Mouse (Mus musculus): ENCODE measurements around the gene Pigk. TPM values are rescaled to one million over a fixed set of nuclear protein-coding genes. Genes with fewer than 3 reads are reported as not detected.

The Pigk gene
- polyA plus RNA-seq (2012; rRNA removed) = 5.8 and 6.6 TPM in 2 replicates

DNA sequence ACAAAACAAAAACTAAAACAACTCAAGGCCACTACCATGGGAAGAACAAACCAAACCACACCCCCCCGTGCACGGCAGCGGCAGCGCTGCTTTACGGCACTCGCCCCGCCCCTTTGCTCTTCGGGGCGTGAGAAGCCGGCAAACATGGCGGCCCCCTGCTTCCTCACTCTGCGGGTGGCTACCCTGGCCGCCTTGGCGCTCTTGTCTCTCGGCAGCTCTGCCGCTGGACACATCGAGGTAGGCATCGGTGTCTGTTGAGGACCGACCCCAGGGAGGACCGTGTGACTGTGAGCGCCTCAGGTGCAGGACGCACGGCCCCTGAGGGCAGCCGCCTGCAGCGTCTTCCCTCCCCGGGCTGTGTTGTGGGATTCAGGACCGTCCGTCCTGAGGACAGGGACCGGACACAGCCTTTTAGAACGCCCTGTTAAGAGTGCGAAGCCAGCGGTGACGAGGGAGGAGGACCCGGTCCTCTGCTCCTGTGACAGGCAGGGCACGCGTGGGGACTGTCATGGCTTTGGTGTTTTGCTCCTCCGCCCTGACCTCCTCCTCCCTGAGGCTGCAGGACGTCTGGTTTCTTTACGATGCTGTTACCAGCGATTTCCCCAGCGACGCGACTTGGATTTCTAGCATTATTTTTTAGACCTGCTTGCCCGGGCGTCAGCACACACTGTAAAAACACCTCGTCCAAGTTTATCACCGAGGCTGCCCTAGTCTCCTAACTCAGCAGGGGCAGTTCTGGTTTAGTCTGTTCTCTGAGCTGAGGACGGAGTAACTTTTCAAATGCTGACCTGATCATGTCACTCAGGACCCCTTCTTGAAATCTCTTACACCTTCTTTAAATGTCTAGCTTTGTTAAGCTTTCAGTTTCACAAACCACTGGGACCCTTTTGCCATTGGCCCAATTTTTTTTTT, at the start of gene Pigk:
Gene Pigk, plus strand, starts transcription at position 110 of the 912 bp plus-strand sequence.
- no peaks in the 10 kb centered on the region for H3K36me3 ChIP-seq (ENCODE audit: control insufficient read depth, insufficient read depth, low read length)
- no peak within 1 kb of the TSS for H3K27ac ChIP-seq (ENCODE audit: insufficient read depth, low read length)
- H3K4me3 ChIP-seq (ENCODE audit: extremely low read depth, insufficient read depth, insufficient read length) = peak within 1 kb of the TSS; percentile 91
- peak; percentile 80 to 90 for DNase-seq (ENCODE audit: low read depth in 1 of 2, low spot score in 2 of 2)
- no peaks in the 10 kb centered on the region; the same call in 1 of the 2 replicates for H3K4me1 ChIP-seq (ENCODE audit: control insufficient read depth, insufficient read depth, insufficient read length)
- peaks cover 2% of the 10 kb centered on the region; the same call in 1 of the 2 replicates for H3K27me3 ChIP-seq (ENCODE audit: control insufficient read depth, insufficient read depth, low read length)
- TF ChIP-seq CTCF (IDR thresholded peaks at IDR 0.05; ENCODE audit: extremely low read depth, insufficient read depth, insufficient read length, insufficient replicate concordance) = no peak
- peak; percentile 29; the same call in 1 of the 2 replicates for TF ChIP-seq POLR2A (IDR thresholded peaks at IDR 0.05; ENCODE audit: low read depth, low read length)
- WGBS = under 1% methylated on average over 48 of the region's 48 CpGs

GRCm38 (mm10) chr3:152666991-152667355, 46.9 kb upstream of the Pigk start:
- WGBS = 8% methylated on average over 16 of the region's 16 CpGs
- H3K4me3 ChIP-seq (ENCODE audit: extremely low read depth, insufficient read depth, insufficient read length) = no peak overlapping the region
- H3K4me1 ChIP-seq (ENCODE audit: control insufficient read depth, insufficient read depth, insufficient read length) = no peaks in the 10 kb centered on the region
- peaks cover 5% of the 10 kb centered on the region; the same call in 1 of the 2 replicates for H3K27me3 ChIP-seq (ENCODE audit: control insufficient read depth, insufficient read depth, low read length)
- TF ChIP-seq POLR2A (IDR thresholded peaks at IDR 0.05; ENCODE audit: low read depth, low read length) (no peak), CTCF (IDR thresholded peaks at IDR 0.05; ENCODE audit: extremely low read depth, insufficient read depth, insufficient read length, insufficient replicate concordance) (no peak)
- H3K27ac ChIP-seq (ENCODE audit: insufficient read depth, low read length) = no peak overlapping the region
- no peak for DNase-seq (ENCODE audit: low read depth in 1 of 2, low spot score in 2 of 2)
- no peaks in the 10 kb centered on the region for H3K36me3 ChIP-seq (ENCODE audit: control insufficient read depth, insufficient read depth, low read length)

DNA sequence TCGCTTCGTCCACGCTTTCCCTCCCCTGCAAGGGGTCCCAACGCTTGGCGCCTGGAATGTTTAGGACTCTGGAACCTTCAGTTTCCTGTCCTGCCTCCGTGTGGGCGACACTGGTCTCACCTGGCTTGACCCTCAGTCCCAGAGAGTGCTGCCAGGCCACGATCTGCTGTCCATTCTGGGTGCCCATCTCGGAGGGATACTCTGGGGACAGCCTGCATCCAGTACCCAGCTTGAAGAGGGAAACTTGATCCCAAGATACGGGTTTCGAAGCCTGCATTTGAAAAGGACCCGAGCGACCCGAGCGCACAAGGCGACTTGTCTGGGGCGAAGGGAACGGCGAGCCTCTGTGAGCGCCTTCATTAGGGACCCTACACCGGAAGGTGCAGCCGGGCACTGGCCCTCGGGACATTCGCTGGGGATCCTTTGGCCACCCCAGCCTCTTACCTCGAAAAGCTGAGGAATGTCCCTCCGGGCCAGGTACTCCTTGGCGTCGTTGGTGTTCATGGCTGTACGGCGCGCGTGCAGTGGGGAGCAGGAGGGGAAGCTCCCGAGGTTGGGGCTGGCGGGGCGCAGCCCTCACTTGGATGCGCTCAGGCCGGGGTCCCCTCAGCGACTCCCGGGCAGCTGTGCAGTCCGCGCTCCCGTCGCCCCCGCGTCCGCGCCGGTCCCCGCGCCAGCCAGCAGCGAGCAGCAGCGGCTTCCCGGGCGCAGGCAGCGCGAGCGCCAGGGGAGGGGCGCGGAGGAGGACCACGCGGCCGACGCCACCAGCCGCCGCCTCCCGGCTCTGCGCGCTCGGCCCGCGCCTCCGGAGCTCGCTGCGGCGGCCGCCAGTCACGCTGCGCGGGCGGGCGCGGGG, 46.3 kb upstream of the Pigk start:
- peaks cover 5% of the 10 kb centered on the region; the same call in 1 of the 2 replicates for H3K27me3 ChIP-seq (ENCODE audit: control insufficient read depth, insufficient read depth, low read length)
- no peaks in the 10 kb centered on the region for H3K36me3 ChIP-seq (ENCODE audit: control insufficient read depth, insufficient read depth, low read length)
- H3K27ac ChIP-seq (ENCODE audit: insufficient read depth, low read length) = no peak overlapping the region
- TF ChIP-seq CTCF (IDR thresholded peaks at IDR 0.05; ENCODE audit: extremely low read depth, insufficient read depth, insufficient read length, insufficient replicate concordance) (no peak), POLR2A (IDR thresholded peaks at IDR 0.05; ENCODE audit: low read depth, low read length) (no peak)
- WGBS = 2% methylated on average over 75 of the region's 82 CpGs
- DNase-seq (ENCODE audit: low read depth in 1 of 2, low spot score in 2 of 2) = no peak
- H3K4me1 ChIP-seq (ENCODE audit: control insufficient read depth, insufficient read depth, insufficient read length) = no peaks in the 10 kb centered on the region
- H3K4me3 ChIP-seq (ENCODE audit: extremely low read depth, insufficient read depth, insufficient read length) = no peak overlapping the region

GRCm38 (mm10) chr3:152668239-152668638, 45.7 kb upstream of the Pigk start, which contains the start of gene Ak5:
TSS of gene Ak5 (minus strand) at chr3:152668360.
- Histone ChIP-seq H3K4me1 (ENCODE audit: control insufficient read depth, insufficient read depth, insufficient read length) (no peaks in the 10 kb centered on the region), H3K27ac (ENCODE audit: insufficient read depth, low read length) (no peak within 1 kb of the TSS), H3K36me3 (ENCODE audit: control insufficient read depth, insufficient read depth, low read length) (no peaks in the 10 kb centered on the region), H3K4me3 (ENCODE audit: extremely low read depth, insufficient read depth, insufficient read length) (no peak within 1 kb of the TSS), H3K27me3 (ENCODE audit: control insufficient read depth, insufficient read depth, low read length) (peaks cover 5% of the 10 kb centered on the region; the same call in 1 of the 2 replicates)
- DNase-seq (ENCODE audit: low read depth in 1 of 2, low spot score in 2 of 2) = no peak
- WGBS = 3% methylated on average over 1 of the region's 5 CpGs
- no peak for TF ChIP-seq POLR2A (IDR thresholded peaks at IDR 0.05; ENCODE audit: low read depth, low read length)
- no peak for TF ChIP-seq CTCF (IDR thresholded peaks at IDR 0.05; ENCODE audit: extremely low read depth, insufficient read depth, insufficient read length, insufficient replicate concordance)

DNA sequence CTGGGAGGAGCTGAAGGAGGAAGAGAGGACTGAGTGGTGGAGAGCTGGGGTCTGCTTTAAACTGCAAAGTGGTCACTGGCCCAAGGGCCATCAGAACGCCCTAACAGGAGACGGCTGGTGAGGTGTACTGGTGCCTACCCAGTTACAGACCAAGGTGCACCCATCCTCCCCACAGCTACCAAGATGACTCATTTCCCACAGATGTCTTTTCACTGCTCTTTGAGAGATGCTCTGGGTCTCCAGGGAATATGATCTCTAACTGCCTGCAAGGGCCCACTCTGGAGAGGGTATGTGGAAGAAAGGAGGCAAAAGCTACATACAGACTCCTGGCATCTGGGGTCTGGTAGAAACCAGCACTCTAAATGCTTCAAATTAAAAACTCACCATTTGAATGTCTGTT, 45.1 kb upstream of the Pigk start:
- Histone ChIP-seq H3K27ac (ENCODE audit: insufficient read depth, low read length) (no peak overlapping the region), H3K4me1 (ENCODE audit: control insufficient read depth, insufficient read depth, insufficient read length) (no peaks in the 10 kb centered on the region), H3K36me3 (ENCODE audit: control insufficient read depth, insufficient read depth, low read length) (no peaks in the 10 kb centered on the region), H3K4me3 (ENCODE audit: extremely low read depth, insufficient read depth, insufficient read length) (no peak overlapping the region), H3K27me3 (ENCODE audit: control insufficient read depth, insufficient read depth, low read length) (peaks cover 5% of the 10 kb centered on the region; the same call in 1 of the 2 replicates)
- TF ChIP-seq CTCF (IDR thresholded peaks at IDR 0.05; ENCODE audit: extremely low read depth, insufficient read depth, insufficient read length, insufficient replicate concordance) (no peak), POLR2A (IDR thresholded peaks at IDR 0.05; ENCODE audit: low read depth, low read length) (no peak)
- no peak for DNase-seq (ENCODE audit: low read depth in 1 of 2, low spot score in 2 of 2)
- WGBS = 78% methylated on average over 2 of the region's 2 CpGs

DNA sequence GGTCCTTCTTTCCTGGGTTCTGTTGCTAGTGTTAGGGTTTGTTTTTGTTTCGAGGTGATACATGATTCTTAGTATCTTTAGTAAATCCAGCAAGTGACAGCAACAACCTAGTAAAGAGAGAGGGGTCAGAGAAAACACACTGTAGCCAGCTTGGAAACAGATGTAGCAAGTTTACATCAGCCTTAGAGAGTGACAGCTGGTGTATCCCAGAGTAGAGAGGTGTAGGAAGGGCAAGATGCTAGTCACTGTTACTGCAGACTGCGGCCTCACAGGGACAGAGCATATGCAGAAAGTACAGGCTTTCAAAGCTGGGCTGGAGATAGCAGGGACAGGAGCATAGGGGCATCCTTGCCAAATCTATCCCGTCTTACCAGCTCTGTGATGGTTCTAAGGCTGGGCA, 44.1 kb upstream of the Pigk start:
- Histone ChIP-seq H3K27me3 (ENCODE audit: control insufficient read depth, insufficient read depth, low read length) (peaks cover 5% of the 10 kb centered on the region; the same call in 1 of the 2 replicates), H3K4me1 (ENCODE audit: control insufficient read depth, insufficient read depth, insufficient read length) (no peaks in the 10 kb centered on the region), H3K36me3 (ENCODE audit: control insufficient read depth, insufficient read depth, low read length) (no peaks in the 10 kb centered on the region), H3K4me3 (ENCODE audit: extremely low read depth, insufficient read depth, insufficient read length) (no peak overlapping the region), H3K27ac (ENCODE audit: insufficient read depth, low read length) (no peak overlapping the region)
- DNase-seq (ENCODE audit: low read depth in 1 of 2, low spot score in 2 of 2) = no peak
- TF ChIP-seq CTCF (IDR thresholded peaks at IDR 0.05; ENCODE audit: extremely low read depth, insufficient read depth, insufficient read length, insufficient replicate concordance) = no peak
- no peak for TF ChIP-seq POLR2A (IDR thresholded peaks at IDR 0.05; ENCODE audit: low read depth, low read length)
- 80% methylated on average over 3 of the region's 3 CpGs for WGBS

Measured in spleen, adult 2 months (tissue).